Comparison of ENCODE assay signal across 8 mouse cellular contexts in the genomic region with DNA sequence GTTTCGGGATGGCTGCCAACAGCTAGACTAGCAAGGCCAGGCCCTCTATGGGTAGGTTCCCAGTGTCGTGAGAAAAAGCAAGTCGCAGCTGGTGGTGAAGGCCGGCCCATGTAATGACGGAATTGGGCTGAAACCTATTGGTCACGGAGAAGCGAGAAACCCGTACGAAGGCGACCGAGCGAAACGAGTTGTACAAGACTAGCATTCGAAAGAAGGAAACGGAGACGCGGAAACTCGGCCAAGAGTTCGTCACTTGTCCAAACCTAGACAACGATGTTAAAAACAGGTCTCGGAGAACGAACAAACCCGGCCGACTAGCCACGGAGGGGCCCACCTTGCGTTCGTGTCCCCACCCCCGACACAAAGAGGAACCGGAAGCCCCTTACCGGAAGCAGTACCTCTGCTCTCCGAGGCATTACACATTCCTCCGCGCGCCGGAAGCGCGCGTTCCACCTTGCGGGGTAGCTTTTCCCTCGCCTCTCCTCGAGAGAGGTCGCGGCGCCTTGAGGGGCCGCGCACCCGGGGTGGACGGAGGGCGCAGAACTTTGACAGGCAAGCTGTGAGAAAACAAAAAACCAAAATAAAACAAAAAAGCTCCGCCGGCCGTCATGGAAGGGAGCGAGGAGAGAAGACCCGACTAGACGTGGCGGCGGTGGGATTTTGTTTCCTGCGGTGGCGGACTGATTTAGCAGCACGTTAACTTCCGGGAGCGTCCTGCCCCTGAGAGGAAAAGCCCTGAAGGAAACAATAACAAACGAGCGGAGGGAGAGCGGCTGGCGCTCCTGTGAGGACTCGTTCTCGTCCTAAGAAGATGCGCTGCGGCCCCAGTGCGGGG. TPM values are rescaled to one million over a fixed set of nuclear protein-coding genes. Genes with fewer than 3 reads are reported as not detected.
A peak's percentile ranks its signal among the peaks of the same experiment; 100 is the strongest.
DNase-seq lines count a peak whose midpoint lies in the region; ATAC-seq and TF ChIP-seq lines count a peak whose summit lies in the region.

A gene (plus strand): TSS at position 437 of the 835 bp plus-strand sequence.
A gene (minus strand): TSS at position 687 of the 835 bp plus-strand sequence.

- DNase-seq in CD4-positive helper T cell, adult 2 months (ENCODE audit: low read depth, low spot score), result peak; percentile 98
- DNase-seq in brain, embryonic 18.5 days (ENCODE audit: low read depth, low spot score), result peak; percentile 93
- DNase-seq in kidney, postnatal 0 days (ENCODE audit: low spot score), result peak; percentile 97
- DNase-seq in liver, embryonic 11.5 days (ENCODE audit: low spot score), result peak; percentile 93
- peak; percentile 97 for DNase-seq in naive thymus-derived CD4-positive, alpha-beta T cell, adult 2 months (ENCODE audit: low read depth)

- peak within 1 kb of the TSS; percentile 74 for H3K4me3 ChIP-seq in heart, embryonic 12.5 days
- peak within 1 kb of the TSS; percentile 80 for H3K4me3 ChIP-seq in kidney, postnatal 0 days (replicated peaks; ENCODE audit: low read depth, low read length)
- H3K4me3 ChIP-seq in liver, embryonic 11.5 days (ENCODE audit: low read depth, low read length), result peak within 1 kb of the TSS; percentile 98
- H3K4me3 ChIP-seq in stomach, embryonic 14.5 days (ENCODE audit: low read depth, low read length), result peak within 1 kb of the TSS; percentile 99

- H3K9me3 ChIP-seq in heart, embryonic 12.5 days (replicated peaks), result no peaks in the 10 kb centered on the region
- H3K9me3 ChIP-seq in kidney, postnatal 0 days (replicated peaks; ENCODE audit: low read length), result no peaks in the 10 kb centered on the region
- H3K9me3 ChIP-seq in liver, embryonic 11.5 days (ENCODE audit: control insufficient read depth, low read length), result no peaks in the 10 kb centered on the region
- no peaks in the 10 kb centered on the region for H3K9me3 ChIP-seq in stomach, embryonic 14.5 days (ENCODE audit: control insufficient read depth, low read depth, low read length)

- H3K36me3 ChIP-seq in heart, embryonic 12.5 days, result peaks cover 19% of the 10 kb centered on the region
- H3K36me3 ChIP-seq in kidney, postnatal 0 days (ENCODE audit: insufficient read depth, low read length), result peaks cover 10% of the 10 kb centered on the region; the same call in 1 of the 2 replicates
- peaks cover 14% of the 10 kb centered on the region for H3K36me3 ChIP-seq in liver, embryonic 11.5 days (ENCODE audit: control insufficient read depth, insufficient read depth, low read length)
- H3K36me3 ChIP-seq in stomach, embryonic 14.5 days (ENCODE audit: control insufficient read depth, insufficient read depth, low read length), result peaks cover 12% of the 10 kb centered on the region

- under 1% methylated on average over 71 of the region's 71 CpGs for WGBS in heart, embryonic 12.5 days
- under 1% methylated on average over 71 of the region's 71 CpGs for WGBS in kidney, postnatal 0 days
- WGBS in liver, embryonic 11.5 days, result under 1% methylated on average over 71 of the region's 71 CpGs
- under 1% methylated on average over 71 of the region's 71 CpGs for WGBS in stomach, embryonic 14.5 days

- TF ChIP-seq CTCF in kidney, postnatal 0 days (IDR thresholded peaks at IDR 0.05; ENCODE audit: low read depth), result peak; percentile 47; the same call in 1 of the 2 replicates

- no peaks in the 10 kb centered on the region for H3K27me3 ChIP-seq in heart, embryonic 12.5 days (replicated peaks)
- no peaks in the 10 kb centered on the region for H3K27me3 ChIP-seq in kidney, postnatal 0 days (ENCODE audit: insufficient read depth, low read length)
- H3K27me3 ChIP-seq in liver, embryonic 11.5 days (replicated peaks; ENCODE audit: control insufficient read depth, insufficient read depth, low read length), result no peaks in the 10 kb centered on the region
- H3K27me3 ChIP-seq in stomach, embryonic 14.5 days (ENCODE audit: control insufficient read depth, insufficient read depth, low read length), result no peaks in the 10 kb centered on the region

- H3K27ac ChIP-seq in heart, embryonic 12.5 days (ENCODE audit: poor library complexity, severe bottlenecking), result peak within 1 kb of the TSS; percentile 89
- peak within 1 kb of the TSS; percentile 96 for H3K27ac ChIP-seq in kidney, postnatal 0 days
- H3K27ac ChIP-seq in liver, embryonic 11.5 days (ENCODE audit: low read depth, low read length), result peak within 1 kb of the TSS; percentile 93
- peak within 1 kb of the TSS; percentile 90 for H3K27ac ChIP-seq in stomach, embryonic 14.5 days (ENCODE audit: low read length)

- peak within 1 kb of the TSS; percentile 86 for H3K9ac ChIP-seq in heart, embryonic 12.5 days
- peak within 1 kb of the TSS; percentile 87 for H3K9ac ChIP-seq in kidney, postnatal 0 days (ENCODE audit: low read depth, low read length)
- peak within 1 kb of the TSS; percentile 88 for H3K9ac ChIP-seq in liver, embryonic 11.5 days (ENCODE audit: low read depth, low read length)
- H3K9ac ChIP-seq in stomach, embryonic 14.5 days (replicated peaks; ENCODE audit: low read depth, low read length), result peak within 1 kb of the TSS; percentile 86

- peak within 1 kb of the TSS; percentile 93 for H3K4me2 ChIP-seq in heart, embryonic 12.5 days
- H3K4me2 ChIP-seq in kidney, postnatal 0 days (ENCODE audit: low read length), result peak within 1 kb of the TSS; percentile 65
- peak within 1 kb of the TSS; percentile 88 for H3K4me2 ChIP-seq in liver, embryonic 11.5 days
- H3K4me2 ChIP-seq in stomach, embryonic 14.5 days (replicated peaks; ENCODE audit: low read depth, low read length), result peak within 1 kb of the TSS; percentile 91

- peaks cover 9% of the 10 kb centered on the region for H3K4me1 ChIP-seq in heart, embryonic 12.5 days (replicated peaks)
- peaks cover 4% of the 10 kb centered on the region; the same call in 1 of the 2 replicates for H3K4me1 ChIP-seq in kidney, postnatal 0 days (replicated peaks; ENCODE audit: insufficient read depth, low read length)
- peaks cover 8% of the 10 kb centered on the region for H3K4me1 ChIP-seq in liver, embryonic 11.5 days (replicated peaks; ENCODE audit: control insufficient read depth, insufficient read depth, low read length)
- peaks cover 4% of the 10 kb centered on the region; the same call in 1 of the 2 replicates for H3K4me1 ChIP-seq in stomach, embryonic 14.5 days (ENCODE audit: control insufficient read depth, insufficient read depth, low read length)

- peak; percentile 92 for ATAC-seq in erythroid progenitor cell, adult 5-6 weeks (replicated peaks; ENCODE audit: low FRiP score, poor library complexity, severe bottlenecking)
- peak; percentile 94 for ATAC-seq in heart, embryonic 12.5 days (ENCODE audit: insufficient number of reproducible peaks, low FRiP score)
- ATAC-seq in kidney, postnatal 0 days (replicated peaks; ENCODE audit: low FRiP score, low read depth), result peak; percentile 97
- ATAC-seq in liver, embryonic 11.5 days (replicated peaks; ENCODE audit: low FRiP score), result peak; percentile 97
- peak; percentile 96 for ATAC-seq in stomach, embryonic 14.5 days (ENCODE audit: insufficient number of reproducible peaks, insufficient read depth, low FRiP score, low read depth)

RNA-seq across cellular contexts. Expression of the first gene that starts in this region (rescaled TPM):
- total RNA-seq in erythroid progenitor cell, adult 5-6 weeks (2015; ENCODE audit: low replicate concordance), result 20.2 and 44.4 TPM in 2 replicates
- 97.5 and 109 TPM in 2 replicates for total RNA-seq in erythroid progenitor cell, adult 5-6 weeks (2017; ENCODE audit: low replicate concordance)
- polyA plus RNA-seq in heart, embryonic 12.5 days (2016; fragmentation: Nextera tagmentation; extraction: Ambion mirVana), result 37.7 and 41.7 TPM in 2 replicates
- polyA plus RNA-seq in kidney, postnatal 0 days (2015; fragmentation: Nextera tagmentation; extraction: Ambion mirVana), result 34.3 and 36.3 TPM in 2 replicates
- polyA plus RNA-seq in liver, embryonic 11.5 days (2014; fragmentation: Nextera tagmentation; extraction: Ambion mirVana), result 59.9 and 63.4 TPM in 2 replicates
- 56.2 and 57.4 TPM in 2 replicates for polyA plus RNA-seq in stomach, embryonic 14.5 days (2014; fragmentation: Nextera tagmentation; extraction: Ambion mirVana)

RNA-seq across cellular contexts. Expression of the second gene that starts in this region (rescaled TPM):
- 52.0 and 55.1 TPM in 2 replicates for total RNA-seq in erythroid progenitor cell, adult 5-6 weeks (2015; ENCODE audit: low replicate concordance)
- 74.8 and 113 TPM in 2 replicates for total RNA-seq in erythroid progenitor cell, adult 5-6 weeks (2017; ENCODE audit: low replicate concordance)
- 20.8 and 22.7 TPM in 2 replicates for polyA plus RNA-seq in heart, embryonic 12.5 days (2016; fragmentation: Nextera tagmentation; extraction: Ambion mirVana)
- 16.9 and 17.5 TPM in 2 replicates for polyA plus RNA-seq in kidney, postnatal 0 days (2015; fragmentation: Nextera tagmentation; extraction: Ambion mirVana)
- 25.4 and 25.5 TPM in 2 replicates for polyA plus RNA-seq in liver, embryonic 11.5 days (2014; fragmentation: Nextera tagmentation; extraction: Ambion mirVana)
- 23.2 and 27.4 TPM in 2 replicates for polyA plus RNA-seq in stomach, embryonic 14.5 days (2014; fragmentation: Nextera tagmentation; extraction: Ambion mirVana)

Comparison
In these comparisons a context has a peak if more than half of its experiments do, and no peak if none do; other contexts are left out.
1. Peak in every context shown above with its lines: DNase-seq, ATAC-seq, H3K4me3 ChIP-seq and H3K27ac ChIP-seq.